Mouse (Mus musculus): ENCODE measurements around the gene Plxna4.

- TF ChIP-seq CTCF (IDR thresholded peaks at IDR 0.05; ENCODE audit: borderline replicate concordance, insufficient read depth, low read length) = no peak
- TF ChIP-seq POLR2A (IDR thresholded peaks at IDR 0.05; ENCODE audit: low read depth, low read length) = no peak
These were observed 203.6 kb downstream of the Plxna4 start for GRCm38 (mm10) chr6:32384423-32384822.
